Mouse (Mus musculus): ENCODE data around the gene Stkld1. TPM values are rescaled to one million over a fixed set of nuclear protein-coding genes. Genes with fewer than 3 reads are reported as not detected.

The Stkld1 gene
- total and polyA plus RNA-seq, 3 experiments = 0.13 to 0.29 (median 0.19) TPM

- Histone ChIP-seq H3K4me3 (replicated peaks in 1 of 3; ENCODE audit: low read depth in 2 of 3, low read length in 2 of 3, poor library complexity in 1 of 3) (peak overlapping the region; percentile 48 to 69 (median 56)), H3K4me2 (ENCODE audit: insufficient read depth, low read depth, poor library complexity, severe bottlenecking) (peak overlapping the region; percentile 90), H3K36me3 (replicated peaks in 1 of 2; ENCODE audit: control insufficient read depth in 1 of 2, insufficient read depth in 1 of 2, low read length in 1 of 2) (peaks cover 56 to 77% of the 10 kb centered on the region in 2 experiments), H3K27me3 (replicated peaks) (no peaks in the 10 kb centered on the region), H3K9ac (ENCODE audit: insufficient read depth, low read depth) (peak overlapping the region; percentile 59), H3K79me2 (replicated peaks; ENCODE audit: control insufficient read depth, extremely low read depth, insufficient read depth, poor library complexity, severe bottlenecking) (peaks cover 56% of the 10 kb centered on the region), H3K27ac (ENCODE audit: insufficient read depth, low read depth) (no peak overlapping the region), H3K4me1 (ENCODE audit: control insufficient read depth in 1 of 2, insufficient read depth in 2 of 2) (peaks cover 19 to 47% of the 10 kb centered on the region in 2 experiments), H3K9me3 (replicated peaks; ENCODE audit: low read length) (no peaks in the 10 kb centered on the region)
- in situ Hi-C loops (cut with MboI; ENCODE audit: low pct_ligation_motif_present, low pct_unique_long_range_greater_than_20kb, low sequenced_read_pairs) (no loop called here), dilution Hi-C loops (cut with MboI; ENCODE audit: extremely low pct_ligation_motif_present, extremely low pct_unique_long_range_greater_than_20kb, low sequenced_read_pairs) (no loop called here)
- no peak for DNase-seq (ENCODE audit: extremely low read depth)
- TF ChIP-seq ZNF384 (IDR thresholded peaks at IDR 0.05; ENCODE audit: low read depth, low read length) (no peak), MAX (IDR thresholded peaks at IDR 0.05; ENCODE audit: low read length) (no peak), TBP (conservative IDR thresholded peaks at IDR 0.05; ENCODE audit: low read depth, low read length) (no peak), ELF1 (IDR thresholded peaks at IDR 0.05; ENCODE audit: low read depth, low read length) (no peak), GABPA (IDR thresholded peaks at IDR 0.05; ENCODE audit: insufficient replicate concordance, low read depth, low read length) (no peak), ZMIZ1 (IDR thresholded peaks at IDR 0.05; ENCODE audit: low read depth, low read length) (no peak), ETS1 (conservative IDR thresholded peaks at IDR 0.05; ENCODE audit: low read depth, low read length) (no peak), SMC3 (IDR thresholded peaks at IDR 0.05; ENCODE audit: low read depth, low read length) (no peak), JUN (IDR thresholded peaks at IDR 0.05; ENCODE audit: insufficient read depth, low read depth, low read length) (no peak), CTCF (conservative IDR thresholded peaks at IDR 0.05 in 1 of 2, IDR thresholded peaks at IDR 0.05 in 1 of 2; ENCODE audit: low read depth in 2 of 2, low read length in 2 of 2) (no peak), MAFK (IDR thresholded peaks at IDR 0.05; ENCODE audit: insufficient replicate concordance, low read length) (no peak)
Measured at GRCm38 (mm10) chr2:26908710-26909386, 25.0 kb upstream of the Stkld1 start.

- dilution Hi-C loops (cut with MboI; ENCODE audit: extremely low pct_ligation_motif_present, extremely low pct_unique_long_range_greater_than_20kb, low sequenced_read_pairs) = no loop called here
- Histone ChIP-seq H3K27ac (ENCODE audit: insufficient read depth, low read depth) (no peak overlapping the region), H3K79me2 (replicated peaks; ENCODE audit: control insufficient read depth, extremely low read depth, insufficient read depth, poor library complexity, severe bottlenecking) (peaks cover 61% of the 10 kb centered on the region), H3K4me2 (ENCODE audit: insufficient read depth, low read depth, poor library complexity, severe bottlenecking) (peak overlapping the region; percentile 90), H3K9ac (ENCODE audit: insufficient read depth, low read depth) (peak overlapping the region; percentile 59), H3K9me3 (replicated peaks; ENCODE audit: low read length) (no peaks in the 10 kb centered on the region), H3K27me3 (replicated peaks) (no peaks in the 10 kb centered on the region), H3K4me3 (replicated peaks in 1 of 3; ENCODE audit: low read depth in 2 of 3, low read length in 2 of 3, poor library complexity in 1 of 3) (peak overlapping the region; percentile 69 to 94 (median 71)), H3K36me3 (replicated peaks in 1 of 2; ENCODE audit: control insufficient read depth in 1 of 2, insufficient read depth in 1 of 2, low read length in 1 of 2) (peaks cover 62 to 77% of the 10 kb centered on the region in 2 experiments), H3K4me1 (ENCODE audit: control insufficient read depth in 1 of 2, insufficient read depth in 2 of 2) (peaks cover 18 to 47% of the 10 kb centered on the region in 2 experiments)
- no peak for DNase-seq (ENCODE audit: extremely low read depth)
- TF ChIP-seq SMC3 (IDR thresholded peaks at IDR 0.05; ENCODE audit: low read depth, low read length) = peak; percentile 28
- TF ChIP-seq CTCF (conservative IDR thresholded peaks at IDR 0.05 in 1 of 2, IDR thresholded peaks at IDR 0.05 in 1 of 2; ENCODE audit: low read depth in 2 of 2, low read length in 2 of 2) = peak; percentile 36 to 71; a peak in 2 of 4 replicates
- TF ChIP-seq BHLHE40 (IDR thresholded peaks at IDR 0.05; ENCODE audit: low read depth, low read length) = no peak
- TF ChIP-seq MYC (IDR thresholded peaks at IDR 0.05; ENCODE audit: low read depth, low read length) = peak; percentile 85
- in situ Hi-C loops (cut with MboI; ENCODE audit: low pct_ligation_motif_present, low pct_unique_long_range_greater_than_20kb, low sequenced_read_pairs) = no loop called here
Measured at GRCm38 (mm10) chr2:26909387-26909784, 24.5 kb upstream of the Stkld1 start.

Data from CH12.LX (cell line).